Mouse (Mus musculus) CH12.LX (cell line): ENCODE data around the gene Slc25a19. TPM values are rescaled to one million over a fixed set of nuclear protein-coding genes. Genes with fewer than 3 reads are reported as not detected.

Experiments used
- DNase-seq: peaks from one replicate; pipeline ENCODE4 v3.0.0-alpha.2; 2013; ENCODE audit errors: extremely low read depth
- H3K27ac ChIP-seq: 2 replicates; pipeline ENCODE4 v1.5.1; 2012; ENCODE audit warnings: low read depth, mild to moderate bottlenecking, control low read depth, moderate library complexity; ENCODE audit not compliant: insufficient read depth
- H3K27me3 ChIP-seq: replicated peaks from 2 replicates; pipeline ENCODE3; 2012; ENCODE audit warnings: inconsistent platforms
- H3K36me3 ChIP-seq, 2 experiments: replicated peaks in 1 of 2; 2 replicates each; pipeline versions ENCODE3 to v1.6.1; 2012; ENCODE audit warnings: inconsistent platforms in 1 of 2, low read length in 1 of 2, mild to moderate bottlenecking in 1 of 2, mixed read lengths in 1 of 2, moderate library complexity in 1 of 2; ENCODE audit not compliant: control insufficient read depth in 1 of 2, insufficient read depth in 1 of 2
- H3K4me1 ChIP-seq, 2 experiments: 2 replicates each; pipeline ENCODE4 v1.6.1; 2012; ENCODE audit warnings: inconsistent platforms in 1 of 2, moderate library complexity in 1 of 2; ENCODE audit not compliant: insufficient read depth in 2 of 2, control insufficient read depth in 1 of 2
- H3K4me2 ChIP-seq: 2 replicates; pipeline ENCODE4 v1.6.1; 2012; ENCODE audit warnings: low read depth, mild to moderate bottlenecking, control low read depth; ENCODE audit not compliant: poor library complexity, insufficient read depth, severe bottlenecking
- H3K4me3 ChIP-seq, 3 experiments: fragments of 150-350 bp in 1 of 3; sonication (generic) in 1 of 3; replicated peaks in 1 of 3; 2 replicates each; pipeline versions ENCODE3 to v1.5.1; 2011 to 2012; ENCODE audit warnings: low read depth in 2 of 3, low read length in 2 of 3, mild to moderate bottlenecking in 2 of 3, moderate library complexity in 2 of 3, control low read depth in 1 of 3, improper control_type of control experiment in 1 of 3, inconsistent platforms in 1 of 3, mixed read lengths in 1 of 3; ENCODE audit not compliant: poor library complexity in 1 of 3
- H3K79me2 ChIP-seq: replicated peaks from 2 replicates; pipeline ENCODE4 v1.6.1; 2012; ENCODE audit warnings: mild to moderate bottlenecking, moderate library complexity; ENCODE audit not compliant: control insufficient read depth, poor library complexity, insufficient read depth, severe bottlenecking; ENCODE audit errors: extremely low read depth
- H3K9ac ChIP-seq: 2 replicates; pipeline ENCODE4 v1.6.1; 2012; ENCODE audit warnings: low read depth, mild to moderate bottlenecking, control low read depth, moderate library complexity; ENCODE audit not compliant: insufficient read depth
- H3K9me3 ChIP-seq: replicated peaks from 2 replicates; pipeline ENCODE3; 2012; ENCODE audit warnings: low read length, inconsistent platforms, mixed read lengths
- BHLHE40 ChIP-seq: IDR thresholded peaks from 2 replicates; pipeline ENCODE4 v1.6.1; 2011; ENCODE audit warnings: mild to moderate bottlenecking, low read depth, low read length, improper control_type of control experiment
- CHD2 ChIP-seq: IDR thresholded peaks from 2 replicates; pipeline ENCODE4 v1.6.1; 2011; ENCODE audit warnings: low read length, improper control_type of control experiment
- CTCF ChIP-seq, 2 experiments: IDR thresholded peaks in 1 of 2; conservative IDR thresholded peaks in 1 of 2; 2 replicates each; pipeline ENCODE4 v1.5.1; 2011 to 2012; ENCODE audit warnings: low read depth in 2 of 2, low read length in 2 of 2, improper control_type of control experiment in 1 of 2, inconsistent platforms in 1 of 2, mild to moderate bottlenecking in 1 of 2, moderate library complexity in 1 of 2
- E2F4 ChIP-seq: IDR thresholded peaks from 2 replicates; pipeline ENCODE4 v1.6.1; 2011; ENCODE audit warnings: low read depth, low read length, improper control_type of control experiment; ENCODE audit not compliant: insufficient replicate concordance
- ELF1 ChIP-seq: IDR thresholded peaks from 2 replicates; pipeline ENCODE4 v1.6.1; 2014; ENCODE audit warnings: low read depth, mild to moderate bottlenecking, inconsistent platforms, low read length, improper control_type of control experiment
- EP300 ChIP-seq: IDR thresholded peaks from 2 replicates; pipeline ENCODE4 v1.6.1; 2011; ENCODE audit warnings: low read length, improper control_type of control experiment
- ETS1 ChIP-seq: conservative IDR thresholded peaks from 2 replicates; pipeline ENCODE4 v1.6.1; 2012; ENCODE audit warnings: low read depth, mild to moderate bottlenecking, inconsistent platforms, low read length, improper control_type of control experiment, moderate library complexity
- HCFC1 ChIP-seq: IDR thresholded peaks from 2 replicates; pipeline ENCODE4 v1.6.1; 2012; ENCODE audit warnings: low read depth, mild to moderate bottlenecking, inconsistent platforms, low read length, improper control_type of control experiment
- IRF4 ChIP-seq: IDR thresholded peaks from 2 replicates; pipeline ENCODE4 v1.6.1; 2014; ENCODE audit warnings: low read depth, mild to moderate bottlenecking, inconsistent platforms, low read length, improper control_type of control experiment
- JUN ChIP-seq: IDR thresholded peaks from 2 replicates; pipeline ENCODE4 v1.6.1; 2011; ENCODE audit warnings: low read depth, mild to moderate bottlenecking, low read length, improper control_type of control experiment, moderate library complexity; ENCODE audit not compliant: insufficient read depth
- JUND ChIP-seq: conservative IDR thresholded peaks from 2 replicates; pipeline ENCODE4 v1.6.1; 2011; ENCODE audit warnings: low read depth, low read length, improper control_type of control experiment
- KAT2A ChIP-seq: IDR thresholded peaks from 2 replicates; pipeline ENCODE4 v1.6.1; 2012; ENCODE audit warnings: low read length, improper control_type of control experiment, inconsistent platforms; ENCODE audit not compliant: insufficient replicate concordance
- MAFK ChIP-seq: IDR thresholded peaks from 2 replicates; pipeline ENCODE4 v1.6.1; 2011; ENCODE audit warnings: low read length, improper control_type of control experiment; ENCODE audit not compliant: insufficient replicate concordance
- MAX ChIP-seq: IDR thresholded peaks from 2 replicates; pipeline ENCODE4 v1.6.1; 2011; ENCODE audit warnings: low read length, improper control_type of control experiment
- MAZ ChIP-seq: IDR thresholded peaks from 2 replicates; pipeline ENCODE4 v1.6.1; 2012; ENCODE audit warnings: low read depth, mild to moderate bottlenecking, inconsistent platforms, low read length, improper control_type of control experiment, moderate library complexity
- MXI1 ChIP-seq: IDR thresholded peaks from 2 replicates; pipeline ENCODE4 v1.6.1; 2011; ENCODE audit warnings: mild to moderate bottlenecking, low read depth, low read length, improper control_type of control experiment
- NELFE ChIP-seq: IDR thresholded peaks from 2 replicates; pipeline ENCODE4 v1.6.1; 2011; ENCODE audit warnings: low read depth, low read length, improper control_type of control experiment
- NRF1 ChIP-seq: IDR thresholded peaks from 2 replicates; pipeline ENCODE4 v1.6.1; 2014; ENCODE audit warnings: low read depth, mild to moderate bottlenecking, inconsistent platforms, low read length, improper control_type of control experiment, moderate library complexity
- POLR2A ChIP-seq: IDR thresholded peaks from 2 replicates; pipeline ENCODE4 v1.6.1; 2011; ENCODE audit warnings: low read depth, mild to moderate bottlenecking, improper control_type of control experiment, low read length
- POLR2AphosphoS2 ChIP-seq: IDR thresholded peaks from 2 replicates; pipeline ENCODE4 v1.6.1; 2011; ENCODE audit warnings: low read depth, low read length, improper control_type of control experiment
- RCOR1 ChIP-seq: conservative IDR thresholded peaks from 2 replicates; pipeline ENCODE4 v1.6.1; 2012; ENCODE audit warnings: low read depth, mild to moderate bottlenecking, inconsistent platforms, low read length, improper control_type of control experiment
- SMC3 ChIP-seq: IDR thresholded peaks from 2 replicates; pipeline ENCODE4 v1.6.1; 2011; ENCODE audit warnings: low read depth, low read length, improper control_type of control experiment
- TBP ChIP-seq: conservative IDR thresholded peaks from 2 replicates; pipeline ENCODE4 v1.6.1; 2011; ENCODE audit warnings: low read depth, low read length, improper control_type of control experiment
- ZC3H11A ChIP-seq: IDR thresholded peaks from 2 replicates; pipeline ENCODE4 v1.6.1; 2012; ENCODE audit warnings: low read depth, mild to moderate bottlenecking, inconsistent platforms, low read length, improper control_type of control experiment
- ZMIZ1 ChIP-seq: IDR thresholded peaks from 2 replicates; pipeline ENCODE4 v1.6.1; 2012; ENCODE audit warnings: low read depth, mild to moderate bottlenecking, inconsistent platforms, low read length, improper control_type of control experiment
- ZNF384 ChIP-seq: IDR thresholded peaks from 2 replicates; pipeline ENCODE4 v1.6.1; 2012; ENCODE audit warnings: low read depth, low read length, improper control_type of control experiment, inconsistent platforms
- dilution Hi-C: fragments of 300-500 bp; cut with MboI; formaldehyde crosslinking; loops from 2 replicates; pipeline ENCODE4 v1.14.3; 2020; ENCODE audit warnings: low sequenced_read_pairs; ENCODE audit not compliant: extremely low pct_unique_long_range_greater_than_20kb, extremely low pct_ligation_motif_present
- in situ Hi-C: fragments of 300-500 bp; cut with MboI; formaldehyde crosslinking; loops from 3 replicates; pipeline ENCODE4 v1.14.3; 2019; ENCODE audit warnings: low sequenced_read_pairs, low pct_ligation_motif_present, low pct_unique_long_range_greater_than_20kb, mixed read lengths
- polyA plus RNA-seq: library from polyadenylated mRNA; unstranded; fragments of >175 nt; gene quantifications from 2 replicates; pipeline ENCODE4 v1.2.1, GENCODE M21; 2012; ENCODE audit warnings: low read depth; ENCODE audit not compliant: insufficient read length
- total RNA-seq, 2 experiments: library from RNA; depleted of rRNA; stranded (reverse); fragments of 300-350 nt in 1 of 2; fragments of >200 nt in 1 of 2; gene quantifications; 2 replicates each; pipeline ENCODE4 v1.2.3; 2012 to 2014

The Slc25a19 gene
- total and polyA plus RNA-seq, 3 experiments, result 277 to 398 (median 278) TPM

DNA sequence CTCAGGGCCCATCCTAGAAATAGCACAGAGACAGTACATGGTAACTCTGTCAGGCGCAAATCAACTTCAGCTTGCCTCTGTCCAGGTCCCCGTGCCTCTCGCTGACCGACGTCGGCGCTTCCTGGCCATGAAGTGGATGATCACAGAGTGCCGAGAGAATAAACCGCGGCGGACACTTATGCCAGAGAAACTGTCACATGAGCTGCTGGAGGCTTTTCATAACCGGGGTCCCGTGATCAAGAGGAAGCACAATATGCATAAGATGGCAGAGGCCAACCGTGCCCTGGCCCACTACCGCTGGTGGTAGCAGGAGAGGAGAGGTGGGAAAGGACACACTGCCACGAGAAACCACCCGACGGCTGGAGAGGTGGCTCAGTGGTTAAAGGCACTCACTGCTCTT, 21.4 kb downstream of the Slc25a19 start:
- Histone ChIP-seq H3K9me3 (no peaks in the 10 kb centered on the region), H3K4me1 (peaks cover 35 to 74% of the 10 kb centered on the region in 2 experiments), H3K4me2 (no peak overlapping the region), H3K79me2 (peaks cover 78% of the 10 kb centered on the region), H3K9ac (no peak overlapping the region), H3K27ac (no peak overlapping the region), H3K36me3 (peaks cover 55 to 70% of the 10 kb centered on the region in 2 experiments), H3K4me3 (no peak overlapping the region)
- dilution Hi-C loops, result no loop called here
- DNase-seq, result no peak
- in situ Hi-C loops, result loop anchor here (25.0 kb wide), 1 partner anchor 406 kb away; the partner anchor contains the start of gene Galk1
- TF ChIP-seq MXI1 (no peak), EP300 (no peak), MAFK (no peak), POLR2A (peak; percentile 46; the same call in 1 of the 2 replicates), ZMIZ1 (0 out of 2 replicates have a peak, but pooled peaks have one; percentile 64), ELF1 (no peak), ETS1 (no peak), CTCF (conservative IDR thresholded peaks at IDR 0.05 in 1 of 2, IDR thresholded peaks at IDR 0.05 in 1 of 2; ENCODE audit: low read depth in 2 of 2, low read length in 2 of 2) (no peak), BHLHE40 (no peak), NELFE (no peak), IRF4 (no peak), RCOR1 (no peak), TBP (no peak), HCFC1 (no peak), MAZ (no peak), ZC3H11A (no peak), JUND (no peak), KAT2A (no peak), E2F4 (no peak), SMC3 (no peak), ZNF384 (no peak), POLR2AphosphoS2 (peak; percentile 79; the same call in 1 of the 2 replicates), CHD2 (no peak), NRF1 (no peak), JUN (no peak), MAX (no peak)
- TF ChIP-seq, all 38 proteins: peak for 3
- H3K27me3 ChIP-seq, result no peaks in the 10 kb centered on the region
